Mouse (Mus musculus) myocyte (in vitro differentiated cells): ENCODE results near the gene Apobec3. TPM values are rescaled to one million over a fixed set of nuclear protein-coding genes. Genes with fewer than 3 reads are reported as not detected.

ENCODE experiments used
- H3K27me3 ChIP-seq: one replicate; pipeline ENCODE4 v1.6.1; 2011; ENCODE audit not compliant: control insufficient read depth, insufficient read depth, insufficient read length
- H3K36me3 ChIP-seq: one replicate; pipeline ENCODE4 v1.6.1; 2011; ENCODE audit not compliant: control insufficient read depth, insufficient read depth
- H3K4me2 ChIP-seq: one replicate; pipeline ENCODE4 v1.6.1; 2011; ENCODE audit warnings: low read depth, control low read depth
- H3K4me3 ChIP-seq: one replicate; pipeline ENCODE4 v1.5.1; 2011; ENCODE audit warnings: mild to moderate bottlenecking, control low read depth, moderate library complexity
- H3K79me2 ChIP-seq: one replicate; pipeline ENCODE4 v1.6.1; 2011; ENCODE audit not compliant: control insufficient read depth, insufficient read depth
- H3ac ChIP-seq: one replicate; pipeline ENCODE4 v1.6.1; 2011; ENCODE audit not compliant: control insufficient read depth, insufficient read length
- CEBPB ChIP-seq: IDR thresholded peaks from 2 replicates; pipeline ENCODE4 v1.6.1; 2011; ENCODE audit warnings: mild to moderate bottlenecking, moderate library complexity; ENCODE audit not compliant: poor library complexity, insufficient read depth, severe bottlenecking
- E2F4 ChIP-seq: IDR thresholded peaks from one replicate; pipeline ENCODE4 v1.6.1; 2011; ENCODE audit warnings: mild to moderate bottlenecking, control low read depth, moderate library complexity; ENCODE audit not compliant: insufficient read depth
- MAX ChIP-seq: IDR thresholded peaks from one replicate; pipeline ENCODE4 v1.6.1; 2011; ENCODE audit warnings: low read depth, mild to moderate bottlenecking, control low read depth
- MYOD1 ChIP-seq, 3 experiments: IDR thresholded peaks; one replicate each; pipeline ENCODE4 v1.6.1; 2011; ENCODE audit warnings: control low read depth in 2 of 3, low read depth in 2 of 3, mild to moderate bottlenecking in 2 of 3, moderate library complexity in 1 of 3; ENCODE audit not compliant: insufficient read length in 2 of 3, control insufficient read depth in 1 of 3
- MYOG ChIP-seq, 3 experiments: IDR thresholded peaks; one replicate each; pipeline ENCODE4 v1.6.1; 2011; ENCODE audit warnings: control low read depth in 2 of 3, low read depth in 2 of 3, mild to moderate bottlenecking in 2 of 3; ENCODE audit not compliant: insufficient read length in 2 of 3, control insufficient read depth in 1 of 3, insufficient read depth in 1 of 3
- POLR2A ChIP-seq: IDR thresholded peaks from one replicate; pipeline ENCODE4 v1.6.1; 2011; ENCODE audit warnings: low read depth, mild to moderate bottlenecking, control low read depth, moderate library complexity; ENCODE audit not compliant: insufficient read length
- POLR2AphosphoS2 ChIP-seq: IDR thresholded peaks from one replicate; pipeline ENCODE4 v1.6.1; 2011; ENCODE audit warnings: low read depth, control low read depth; ENCODE audit not compliant: insufficient read length
- REST ChIP-seq: IDR thresholded peaks from one replicate; pipeline ENCODE4 v1.6.1; 2011; ENCODE audit warnings: mild to moderate bottlenecking, control low read depth, moderate library complexity; ENCODE audit not compliant: insufficient read depth, insufficient read length
- SRF ChIP-seq: IDR thresholded peaks from one replicate; pipeline ENCODE4 v1.6.1; 2011; ENCODE audit warnings: low read depth; ENCODE audit not compliant: control insufficient read depth, insufficient read length
- TCF12 ChIP-seq: IDR thresholded peaks from one replicate; pipeline ENCODE4 v1.6.1; 2011; ENCODE audit warnings: mild to moderate bottlenecking, control low read depth; ENCODE audit not compliant: poor library complexity, insufficient read depth, severe bottlenecking
- TCF3 ChIP-seq: IDR thresholded peaks from one replicate; pipeline ENCODE4 v1.6.1; 2011; ENCODE audit warnings: low read depth, control low read depth; ENCODE audit not compliant: insufficient read length
- USF1 ChIP-seq: IDR thresholded peaks from one replicate; pipeline ENCODE4 v1.6.1; 2011; ENCODE audit warnings: low read depth, mild to moderate bottlenecking, control low read depth, moderate library complexity
- polyA plus RNA-seq: library from polyadenylated mRNA; unstranded; fragments of >200 nt; fragmentation: generic; extraction: Trizol; gene quantifications from one replicate; pipeline ENCODE4 v1.2.1, GENCODE M21; 2012; ENCODE audit warnings: missing spikeins

Apobec3 gene
- polyA plus RNA-seq, 1 experiment: 10.0 TPM

- Histone ChIP-seq H3ac (peak overlapping the region; percentile 2), H3K4me3 (peak overlapping the region; percentile 15), H3K79me2 (no peaks in the 10 kb centered on the region), H3K27me3 (no peaks in the 10 kb centered on the region), H3K4me2 (peak overlapping the region; percentile 81), H3K36me3 (no peaks in the 10 kb centered on the region)
- TF ChIP-seq MAX (no peak), CEBPB (no peak), E2F4 (peak; percentile 29), SRF (peak; percentile 93), MYOG (IDR thresholded peaks at IDR 0.05; ENCODE audit: control insufficient read depth in 1 of 3, insufficient read depth in 1 of 3, insufficient read length in 2 of 3, low read depth in 2 of 3) (peak in 2 of 3 experiments; percentile 7 to 75), TCF3 (no peak), POLR2A (peak; percentile 47), TCF12 (no peak), USF1 (no peak), REST (no peak), POLR2AphosphoS2 (no peak), MYOD1 (IDR thresholded peaks at IDR 0.05; ENCODE audit: control insufficient read depth in 1 of 3, insufficient read length in 2 of 3, low read depth in 2 of 3) (peak in 2 of 3 experiments; percentile 25 to 74)
These were observed 41.0 kb downstream of the Apobec3 start for GRCm38 (mm10) chr15:79932323-79932987.

DNA sequence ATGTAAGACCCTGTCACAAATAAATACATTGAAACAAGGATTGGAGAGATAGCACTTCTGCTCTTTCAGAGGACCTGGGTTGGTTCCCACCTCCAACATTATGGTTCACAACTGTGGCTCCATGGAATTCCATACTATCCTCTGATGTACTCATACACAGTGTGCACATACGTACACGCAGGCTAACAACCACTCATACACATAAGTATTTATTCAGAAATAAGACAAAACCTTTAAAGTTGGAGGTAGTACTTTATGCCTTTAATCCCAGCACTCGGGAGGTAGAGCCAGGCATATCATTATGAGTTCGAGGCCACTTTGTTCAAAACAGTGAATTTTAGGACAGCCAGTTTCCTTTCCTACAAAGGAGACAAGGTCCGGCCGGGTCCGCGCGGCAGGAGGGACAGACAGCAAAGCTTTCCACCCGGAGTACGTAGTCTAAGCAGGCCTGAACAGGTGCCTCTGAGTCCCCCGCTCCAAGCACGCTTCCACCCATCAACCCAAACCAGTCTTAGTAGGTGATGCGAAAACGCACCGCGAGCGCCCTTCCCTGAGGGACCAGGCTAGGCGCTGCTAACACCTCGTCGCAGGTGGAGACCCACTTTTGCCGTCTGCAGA lies 41.7 kb downstream of the Apobec3 start:
- TF ChIP-seq MYOG (IDR thresholded peaks at IDR 0.05; ENCODE audit: control insufficient read depth in 1 of 3, insufficient read depth in 1 of 3, insufficient read length in 2 of 3, low read depth in 2 of 3) (no peak), REST (no peak), POLR2AphosphoS2 (no peak)
- no peaks in the 10 kb centered on the region for H3K27me3 ChIP-seq
- H3ac ChIP-seq: peak overlapping the region; percentile 2
- peak overlapping the region; percentile 81 for H3K4me2 ChIP-seq
- H3K4me3 ChIP-seq: peak overlapping the region; percentile 15
- no peaks in the 10 kb centered on the region for H3K36me3 ChIP-seq
- H3K79me2 ChIP-seq: no peaks in the 10 kb centered on the region

GRCm38 (mm10) chr15:79933670-79934514 lies 42.4 kb downstream of the Apobec3 start:
- Histone ChIP-seq H3ac (no peak overlapping the region), H3K4me3 (peak overlapping the region; percentile 15), H3K27me3 (no peaks in the 10 kb centered on the region), H3K36me3 (no peaks in the 10 kb centered on the region), H3K4me2 (peak overlapping the region; percentile 81), H3K79me2 (no peaks in the 10 kb centered on the region)
- TF ChIP-seq CEBPB: no peak
- no peak for TF ChIP-seq POLR2AphosphoS2
- TF ChIP-seq MYOD1 (IDR thresholded peaks at IDR 0.05; ENCODE audit: control insufficient read depth in 1 of 3, insufficient read length in 2 of 3, low read depth in 2 of 3): no peak
- TF ChIP-seq MYOG (IDR thresholded peaks at IDR 0.05; ENCODE audit: control insufficient read depth in 1 of 3, insufficient read depth in 1 of 3, insufficient read length in 2 of 3, low read depth in 2 of 3): no peak
- TF ChIP-seq TCF3: no peak
- no peak for TF ChIP-seq MAX
- no peak for TF ChIP-seq SRF
- TF ChIP-seq E2F4: no peak
- no peak for TF ChIP-seq POLR2A

DNA sequence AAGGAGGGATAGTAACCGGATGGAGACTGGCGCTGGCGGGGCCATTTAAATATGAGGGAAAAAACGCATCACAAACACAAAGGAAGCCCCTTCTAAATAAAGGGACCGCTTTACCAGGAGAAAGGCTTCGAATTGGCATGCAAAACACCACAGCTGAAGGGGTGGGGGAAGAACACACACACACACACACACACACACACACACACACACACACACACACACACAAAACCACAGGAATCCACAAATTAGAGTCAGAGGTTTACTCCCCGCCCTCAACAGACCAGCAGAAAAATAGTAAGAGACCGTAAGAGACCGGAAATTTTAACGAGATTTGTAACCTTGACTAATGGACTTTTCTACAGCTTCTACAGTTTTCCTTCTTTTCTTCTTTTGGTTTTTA lies 43.3 kb downstream of the Apobec3 start:
- no peak overlapping the region for H3ac ChIP-seq
- peak overlapping the region; percentile 81 for H3K4me2 ChIP-seq
- TF ChIP-seq MYOD1 (IDR thresholded peaks at IDR 0.05; ENCODE audit: control insufficient read depth in 1 of 3, insufficient read length in 2 of 3, low read depth in 2 of 3) (peak in 1 of 3 experiments; percentile 37), CEBPB (no peak), REST (no peak), POLR2AphosphoS2 (no peak), TCF12 (no peak), POLR2A (no peak)
- no peaks in the 10 kb centered on the region for H3K36me3 ChIP-seq
- no peaks in the 10 kb centered on the region for H3K27me3 ChIP-seq
- H3K79me2 ChIP-seq: no peaks in the 10 kb centered on the region
- peak overlapping the region; percentile 1 for H3K4me3 ChIP-seq
